Comparison of ENCODE assay signal across 11 mouse cellular contexts in genomic region chr11:4283627-4284026, GRCm38 (mm10). TPM values are rescaled to one million over a fixed set of nuclear protein-coding genes. Genes with fewer than 3 reads are reported as not detected.
DNase-seq lines count a peak whose midpoint lies in the region; ATAC-seq and TF ChIP-seq lines count a peak whose summit lies in the region.
"Had no signal": no experiment of that assay in that cellular context is flagged by ENCODE, and none has a peak within 500 bp of the region (broad histone marks: within the 10 kb centered on the region; RNA-seq: fewer than 3 reads in every experiment).

No protein-coding gene starts in this region.

- no peak overlapping the region for H3K27ac ChIP-seq in kidney, embryonic 14.5 days (ENCODE audit: low read depth, low read length)
- no peak overlapping the region for H3K27ac ChIP-seq in kidney, adult 2 months (ENCODE audit: insufficient read depth, low read depth, low read length)
- no peak overlapping the region for H3K27ac ChIP-seq in ES-E14 (ENCODE audit: insufficient read depth, low read depth, low read length, poor library complexity, severe bottlenecking)
- peak overlapping the region; percentile 57 for H3K27ac ChIP-seq in embryonic facial prominence, embryonic 10.5 days (replicated peaks)
- no peak overlapping the region for H3K27ac ChIP-seq in liver, embryonic 16.5 days (ENCODE audit: low read length)
- H3K27ac ChIP-seq: forebrain, embryonic 13.5 days had no signal

- H3K4me2 ChIP-seq in kidney, embryonic 14.5 days (replicated peaks; ENCODE audit: low read depth, low read length): no peak overlapping the region
- H3K4me2 ChIP-seq in liver, embryonic 16.5 days (ENCODE audit: low read depth, low read length): no peak overlapping the region
- H3K4me2 ChIP-seq: forebrain, embryonic 13.5 days had no signal

- peak; percentile 91 for ATAC-seq in kidney, embryonic 14.5 days (ENCODE audit: low FRiP score, low TSS enrichment)
- ATAC-seq in liver, embryonic 16.5 days (ENCODE audit: low read depth): 0 out of 2 replicates have a peak, but pooled peaks have one; percentile 39
- no peak for ATAC-seq in erythroblast, adult 5-6 weeks (replicated peaks; ENCODE audit: low FRiP score, poor library complexity, severe bottlenecking)
- ATAC-seq: forebrain, embryonic 13.5 days; inflammation-experienced regulatory T-cells, adult 6 months had no signal

- H3K36me3 ChIP-seq in kidney, embryonic 14.5 days (ENCODE audit: control insufficient read depth, insufficient read depth, low read length): no peaks in the 10 kb centered on the region
- no peaks in the 10 kb centered on the region for H3K36me3 ChIP-seq in kidney, adult 2 months (ENCODE audit: control insufficient read depth, insufficient read depth, low read length)
- no peaks in the 10 kb centered on the region for H3K36me3 ChIP-seq in ES-E14 (ENCODE audit: control insufficient read depth, insufficient read depth, low read length, poor library complexity, severe bottlenecking)
- H3K36me3 ChIP-seq in embryonic facial prominence, embryonic 10.5 days (replicated peaks): no peaks in the 10 kb centered on the region
- no peaks in the 10 kb centered on the region for H3K36me3 ChIP-seq in liver, embryonic 16.5 days (ENCODE audit: control insufficient read depth, insufficient read depth)

- 12% methylated on average over 4 of the region's 4 CpGs for WGBS in kidney, embryonic 14.5 days
- 44% methylated on average over 4 of the region's 4 CpGs for WGBS in kidney, adult 2 months
- WGBS in embryonic facial prominence, embryonic 10.5 days: 5% methylated on average over 4 of the region's 4 CpGs
- WGBS in liver, embryonic 16.5 days (ENCODE audit: insufficient replicate concordance): 34% methylated on average over 4 of the region's 4 CpGs

- no peaks in the 10 kb centered on the region for H3K4me1 ChIP-seq in kidney, embryonic 14.5 days (ENCODE audit: control insufficient read depth, insufficient read depth, low read length)
- H3K4me1 ChIP-seq in kidney, adult 2 months (ENCODE audit: control insufficient read depth, insufficient read depth, low read length): no peaks in the 10 kb centered on the region
- H3K4me1 ChIP-seq in ES-E14 (ENCODE audit: control insufficient read depth in 2 of 2, insufficient read depth in 2 of 2, low read length in 2 of 2, poor library complexity in 1 of 2): peaks cover 2 to 3% of the 10 kb centered on the region in 2 experiments; a peak in 2 of 4 replicates
- H3K4me1 ChIP-seq in embryonic facial prominence, embryonic 10.5 days: peaks cover 23% of the 10 kb centered on the region
- no peaks in the 10 kb centered on the region for H3K4me1 ChIP-seq in liver, embryonic 16.5 days (ENCODE audit: control insufficient read depth, low read depth, low read length)
- H3K4me1 ChIP-seq: forebrain, embryonic 13.5 days had no signal

- in situ Hi-C loops in ES-E14 (cut with MboI; ENCODE audit: low sequenced_read_pairs in 2 of 2, unreplicated experiment in 2 of 2): no loop called here

- TF ChIP-seq POLR2A in kidney, adult 2 months (IDR thresholded peaks at IDR 0.05; ENCODE audit: low read depth, low read length): no peak

- DNase-seq in kidney, adult 2 months: no peak
- DNase-seq in ES-E14 (ENCODE audit: low read depth, low spot score): peak; percentile 84
- peak; percentile 90 for DNase-seq in embryonic facial prominence, embryonic 10.5 days (ENCODE audit: low spot score)
- no peak for DNase-seq in frontal cortex, adult 2 months (ENCODE audit: extremely low spot score in 1 of 2, low spot score in 1 of 2)
- no peak for DNase-seq in urinary bladder, postnatal 36 days (ENCODE audit: low spot score in 2 of 2)
- DNase-seq: right cerebral cortex, postnatal 14 days had no signal

- no peaks in the 10 kb centered on the region for H3K27me3 ChIP-seq in kidney, embryonic 14.5 days (ENCODE audit: control insufficient read depth, insufficient read depth, low read length)
- H3K27me3 ChIP-seq in kidney, adult 2 months (replicated peaks; ENCODE audit: control insufficient read depth, insufficient read depth, low read length): no peaks in the 10 kb centered on the region
- H3K27me3 ChIP-seq in embryonic facial prominence, embryonic 10.5 days (replicated peaks; ENCODE audit: low read depth, poor library complexity, severe bottlenecking): peaks cover 6% of the 10 kb centered on the region
- no peaks in the 10 kb centered on the region for H3K27me3 ChIP-seq in liver, embryonic 16.5 days (ENCODE audit: control insufficient read depth, insufficient read depth, low read depth, low read length)
- H3K27me3 ChIP-seq: forebrain, embryonic 13.5 days had no signal

- TF ChIP-seq CTCF in kidney, adult 2 months (conservative IDR thresholded peaks at IDR 0.05; ENCODE audit: insufficient read depth, insufficient read length, low read depth, low read length): no peak

- H3K9ac ChIP-seq in kidney, embryonic 14.5 days (ENCODE audit: low read depth, low read length): no peak overlapping the region
- H3K9ac ChIP-seq in ES-E14 (ENCODE audit: insufficient read depth, low read depth, low read length, poor library complexity, severe bottlenecking): no peak overlapping the region
- H3K9ac ChIP-seq in liver, embryonic 16.5 days (ENCODE audit: low read depth, low read length): no peak overlapping the region
- H3K9ac ChIP-seq: forebrain, embryonic 13.5 days had no signal

- H3K9me3 ChIP-seq in kidney, embryonic 14.5 days (ENCODE audit: control insufficient read depth, low read length): no peaks in the 10 kb centered on the region
- no peaks in the 10 kb centered on the region for H3K9me3 ChIP-seq in ES-E14 (ENCODE audit: control insufficient read depth, insufficient read depth, low read depth, low read length)
- no peaks in the 10 kb centered on the region for H3K9me3 ChIP-seq in embryonic facial prominence, embryonic 10.5 days
- H3K9me3 ChIP-seq in liver, embryonic 16.5 days (replicated peaks; ENCODE audit: control insufficient read depth, low read length): no peaks in the 10 kb centered on the region
- H3K9me3 ChIP-seq: forebrain, embryonic 13.5 days had no signal

- H3K4me3 ChIP-seq in kidney, embryonic 14.5 days (ENCODE audit: low read length): no peak overlapping the region
- H3K4me3 ChIP-seq in kidney, adult 2 months (ENCODE audit: insufficient read depth, low read depth, low read length): no peak overlapping the region
- H3K4me3 ChIP-seq in ES-E14 (ENCODE audit: insufficient read depth in 1 of 2, low read depth in 1 of 2, low read length in 2 of 2, poor library complexity in 1 of 2, severe bottlenecking in 1 of 2): no peak overlapping the region
- no peak overlapping the region for H3K4me3 ChIP-seq in embryonic facial prominence, embryonic 10.5 days
- no peak overlapping the region for H3K4me3 ChIP-seq in liver, embryonic 16.5 days (ENCODE audit: low read depth, low read length)
- H3K4me3 ChIP-seq: forebrain, embryonic 13.5 days had no signal

TF ChIP-seq in ES-E14, 5 proteins besides CTCF, POLR2A, EP300 and RAD21:
- TF ChIP-seq HCFC1 (IDR thresholded peaks at IDR 0.05; ENCODE audit: borderline replicate concordance, insufficient read depth, low read length) (no peak), MAFK (IDR thresholded peaks at IDR 0.05; ENCODE audit: insufficient read depth, low read depth, low read length) (no peak), ZNF384 (IDR thresholded peaks at IDR 0.05; ENCODE audit: low read depth, low read length) (no peak), ZC3H11A (IDR thresholded peaks at IDR 0.05; ENCODE audit: borderline replicate concordance, low read depth, low read length) (no peak), CHD2 (IDR thresholded peaks at IDR 0.05; ENCODE audit: low read depth, low read length) (no peak)

RNA-seq across cellular contexts. Expression of gene Lif, which starts 26.3 kb away (rescaled TPM):
- not detected in 2 replicates for polyA plus RNA-seq in kidney, embryonic 14.5 days (2014; fragmentation: Nextera tagmentation; extraction: Ambion mirVana)
- polyA plus RNA-seq in kidney, adult 2 months (2012; rRNA removed): 0.56 and 0.67 TPM in 2 replicates
- total RNA-seq in ES-E14 (2012; rRNA removed): 6.6 and 7.9 TPM in 2 replicates
- polyA plus RNA-seq in embryonic facial prominence, embryonic 10.5 days (2016; fragmentation: Nextera tagmentation; extraction: Ambion mirVana): 0.09 and 0.36 TPM in 2 replicates
- 0.02 TPM in 1 of 2 replicates, not detected in the other for polyA plus RNA-seq in liver, embryonic 16.5 days (2015; fragmentation: Nextera tagmentation; extraction: Ambion mirVana)
- 0.36 TPM in 2 replicates for polyA plus RNA-seq in frontal cortex, adult 2 months (2012; rRNA removed)
- total RNA-seq in erythroblast, adult 5-6 weeks (2015; ENCODE audit: low replicate concordance): not detected in 2 replicates
- total RNA-seq in erythroblast, adult 5-6 weeks (2017; ENCODE audit: low replicate concordance): not detected in 2 replicates

RNA-seq across cellular contexts. Expression of gene Osm, which starts 47.4 kb away (rescaled TPM):
- polyA plus RNA-seq in kidney, embryonic 14.5 days (2014; fragmentation: Nextera tagmentation; extraction: Ambion mirVana): not detected in 2 replicates
- polyA plus RNA-seq in kidney, adult 2 months (2012; rRNA removed): 0.07 and 0.20 TPM in 2 replicates
- 0.98 and 1.8 TPM in 2 replicates for total RNA-seq in ES-E14 (2012; rRNA removed)
- not detected in 2 replicates for polyA plus RNA-seq in embryonic facial prominence, embryonic 10.5 days (2016; fragmentation: Nextera tagmentation; extraction: Ambion mirVana)
- polyA plus RNA-seq in liver, embryonic 16.5 days (2015; fragmentation: Nextera tagmentation; extraction: Ambion mirVana): 0.40 and 0.53 TPM in 2 replicates
- polyA plus RNA-seq in frontal cortex, adult 2 months (2012; rRNA removed): 0.08 and 0.18 TPM in 2 replicates
- 2.1 and 4.4 TPM in 2 replicates for total RNA-seq in erythroblast, adult 5-6 weeks (2015; ENCODE audit: low replicate concordance)
- 2.1 and 6.4 TPM in 2 replicates for total RNA-seq in erythroblast, adult 5-6 weeks (2017; ENCODE audit: low replicate concordance)
- polyA plus RNA-seq: forebrain, embryonic 13.5 days had no signal

Comparison
In these comparisons a context has a peak if more than half of its experiments do, and no peak if none do; other contexts are left out.
1. DNase-seq: peak in ES-E14 (single experiment) and embryonic facial prominence, embryonic 10.5 days (single experiment); none in kidney, adult 2 months (single experiment), frontal cortex, adult 2 months (0 of 2) and urinary bladder, postnatal 36 days (0 of 2).